Mouse (Mus musculus): ENCODE data around the gene Prss33. TPM values are rescaled to one million over a fixed set of nuclear protein-coding genes. Genes with fewer than 3 reads are reported as not detected.

Prss33 gene
- polyA plus RNA-seq, 1 experiment from 2014 or later, result not detected

GRCm38 (mm10) chr17:23829064-23829619 is 6.7 kb downstream of the Prss33 start, which contains the start of gene Elob:
TSS of gene Elob (minus strand) at chr17:23829136.
- H3K9ac ChIP-seq (replicated peaks; ENCODE audit: low read depth, low read length), result peak within 1 kb of the TSS; percentile 76
- H3K9me3 ChIP-seq (ENCODE audit: control insufficient read depth, low read length), result no peaks in the 10 kb centered on the region
- 1% methylated on average over 20 of the region's 42 CpGs for WGBS
- H3K27me3 ChIP-seq (replicated peaks; ENCODE audit: control insufficient read depth, insufficient read depth, low read length), result peaks cover 7% of the 10 kb centered on the region
- peak within 1 kb of the TSS; percentile 80 for H3K4me3 ChIP-seq (replicated peaks; ENCODE audit: low read length)
- ATAC-seq, result peak; percentile 96
- H3K36me3 ChIP-seq (ENCODE audit: control insufficient read depth, insufficient read depth), result peaks cover 7% of the 10 kb centered on the region; the same call in 1 of the 2 replicates
- H3K4me1 ChIP-seq (replicated peaks; ENCODE audit: control insufficient read depth, insufficient read depth, low read length), result peaks cover 18% of the 10 kb centered on the region
- peak within 1 kb of the TSS; percentile 98 for H3K27ac ChIP-seq (ENCODE audit: low read length)
- H3K4me2 ChIP-seq (ENCODE audit: low read length), result peak within 1 kb of the TSS; percentile 79

- peaks cover 18% of the 10 kb centered on the region for H3K4me1 ChIP-seq (replicated peaks; ENCODE audit: control insufficient read depth, insufficient read depth, low read length)
- peak overlapping the region; percentile 79 for H3K4me2 ChIP-seq (ENCODE audit: low read length)
- H3K9me3 ChIP-seq (ENCODE audit: control insufficient read depth, low read length), result no peaks in the 10 kb centered on the region
- WGBS, result under 1% methylated on average over 43 of the region's 47 CpGs
- peak overlapping the region; percentile 76 for H3K9ac ChIP-seq (replicated peaks; ENCODE audit: low read depth, low read length)
- peak overlapping the region; percentile 77 for H3K27ac ChIP-seq (ENCODE audit: low read length)
- peaks cover 7% of the 10 kb centered on the region for H3K27me3 ChIP-seq (replicated peaks; ENCODE audit: control insufficient read depth, insufficient read depth, low read length)
- peak; percentile 74 for ATAC-seq
- peak overlapping the region; percentile 80 for H3K4me3 ChIP-seq (replicated peaks; ENCODE audit: low read length)
- H3K36me3 ChIP-seq (ENCODE audit: control insufficient read depth, insufficient read depth), result peaks cover 10% of the 10 kb centered on the region
Observed at GRCm38 (mm10) chr17:23828271-23829001, 7.4 kb downstream of the Prss33 start.

- ATAC-seq, result no peak
- Histone ChIP-seq H3K4me1 (replicated peaks; ENCODE audit: control insufficient read depth, insufficient read depth, low read length) (peaks cover 18% of the 10 kb centered on the region), H3K4me2 (ENCODE audit: low read length) (no peak overlapping the region), H3K4me3 (replicated peaks; ENCODE audit: low read length) (no peak overlapping the region), H3K9me3 (ENCODE audit: control insufficient read depth, low read length) (no peaks in the 10 kb centered on the region), H3K27ac (ENCODE audit: low read length) (no peak overlapping the region), H3K36me3 (ENCODE audit: control insufficient read depth, insufficient read depth) (peaks cover 19% of the 10 kb centered on the region), H3K27me3 (replicated peaks; ENCODE audit: control insufficient read depth, insufficient read depth, low read length) (peaks cover under 1% of the 10 kb centered on the region), H3K9ac (replicated peaks; ENCODE audit: low read depth, low read length) (no peak overlapping the region)
- 86% methylated on average over 4 of the region's 4 CpGs for WGBS
Observed at GRCm38 (mm10) chr17:23825591-23825990, 10.3 kb downstream of the Prss33 start.

DNA sequence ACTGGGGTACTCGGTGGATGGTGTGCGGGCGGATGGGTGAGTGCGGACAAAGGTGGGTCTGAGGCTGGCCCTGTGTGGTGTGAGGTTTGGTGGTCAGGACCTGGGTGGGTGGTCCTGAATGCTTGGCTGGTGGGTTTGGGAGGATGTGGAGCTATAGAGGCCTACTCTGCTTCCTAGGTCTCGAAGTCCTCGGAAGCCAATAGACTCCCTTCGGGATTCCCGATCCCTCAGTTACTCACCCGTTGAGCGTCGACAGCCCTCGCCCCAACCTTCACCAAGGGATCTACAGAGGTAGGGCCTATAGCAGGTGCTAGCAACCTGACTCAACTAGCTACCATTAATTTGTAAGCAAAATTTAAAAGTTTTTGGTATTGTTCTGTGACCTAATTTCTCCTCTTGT is 12.2 kb downstream of the Prss33 start:
- Histone ChIP-seq H3K4me2 (ENCODE audit: low read length) (no peak overlapping the region), H3K36me3 (ENCODE audit: control insufficient read depth, insufficient read depth) (peaks cover 38% of the 10 kb centered on the region), H3K9me3 (ENCODE audit: control insufficient read depth, low read length) (peaks cover 16% of the 10 kb centered on the region), H3K4me3 (replicated peaks; ENCODE audit: low read length) (no peak overlapping the region), H3K27ac (ENCODE audit: low read length) (no peak overlapping the region), H3K27me3 (replicated peaks; ENCODE audit: control insufficient read depth, insufficient read depth, low read length) (no peaks in the 10 kb centered on the region), H3K9ac (replicated peaks; ENCODE audit: low read depth, low read length) (no peak overlapping the region), H3K4me1 (replicated peaks; ENCODE audit: control insufficient read depth, insufficient read depth, low read length) (peaks cover 14% of the 10 kb centered on the region)
- ATAC-seq, result no peak; the same call in 1 of the 2 replicates
- whole genome bisulfite sequencing, result 93% methylated on average over 12 of the region's 12 CpGs

GRCm38 (mm10) chr17:23823018-23823417 is 12.8 kb downstream of the Prss33 start:
- WGBS, result 85% methylated on average over 16 of the region's 16 CpGs
- peaks cover 11% of the 10 kb centered on the region for H3K4me1 ChIP-seq (replicated peaks; ENCODE audit: control insufficient read depth, insufficient read depth, low read length)
- peak; percentile 13; the same call in 1 of the 2 replicates for ATAC-seq

DNA sequence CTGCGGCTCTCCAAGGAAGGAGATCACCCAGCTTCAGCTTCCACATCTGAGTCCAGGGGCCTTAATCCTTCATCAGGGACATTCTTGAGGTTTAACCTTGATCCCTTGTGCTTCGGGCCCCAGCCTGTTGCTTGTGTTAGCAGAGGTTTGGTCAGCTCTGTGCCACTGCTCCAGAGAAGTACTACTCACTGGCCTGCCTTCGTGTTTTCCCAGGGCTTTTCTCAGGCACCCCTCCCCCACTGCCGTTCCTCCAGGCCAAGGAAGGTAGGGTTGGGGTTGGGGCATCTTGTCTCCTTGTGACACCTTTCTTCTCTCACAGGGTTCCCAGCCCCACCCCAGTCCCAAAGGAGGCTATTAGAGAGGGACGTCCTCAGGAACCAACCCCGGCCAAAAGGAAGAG is 13.8 kb downstream of the Prss33 start:
- Histone ChIP-seq H3K4me2 (ENCODE audit: low read length) (no peak overlapping the region), H3K27ac (ENCODE audit: low read length) (no peak overlapping the region), H3K9me3 (ENCODE audit: control insufficient read depth, low read length) (peaks cover 22% of the 10 kb centered on the region), H3K4me3 (replicated peaks; ENCODE audit: low read length) (no peak overlapping the region), H3K27me3 (replicated peaks; ENCODE audit: control insufficient read depth, insufficient read depth, low read length) (no peaks in the 10 kb centered on the region), H3K36me3 (ENCODE audit: control insufficient read depth, insufficient read depth) (peaks cover 54% of the 10 kb centered on the region), H3K9ac (replicated peaks; ENCODE audit: low read depth, low read length) (no peak overlapping the region), H3K4me1 (replicated peaks; ENCODE audit: control insufficient read depth, insufficient read depth, low read length) (peaks cover 2% of the 10 kb centered on the region; the same call in 1 of the 2 replicates)
- WGBS, result 81% methylated on average over 6 of the region's 6 CpGs
- no peak for ATAC-seq

More at GRCm38 (mm10) chr17:23823018-23823417, 12.8 kb downstream of the Prss33 start:
- Histone ChIP-seq H3K27me3 (replicated peaks; ENCODE audit: control insufficient read depth, insufficient read depth, low read length) (no peaks in the 10 kb centered on the region), H3K4me2 (ENCODE audit: low read length) (no peak overlapping the region), H3K9ac (replicated peaks; ENCODE audit: low read depth, low read length) (no peak overlapping the region), H3K4me3 (replicated peaks; ENCODE audit: low read length) (no peak overlapping the region), H3K36me3 (ENCODE audit: control insufficient read depth, insufficient read depth) (peaks cover 44% of the 10 kb centered on the region), H3K27ac (ENCODE audit: low read length) (no peak overlapping the region), H3K9me3 (ENCODE audit: control insufficient read depth, low read length) (peaks cover 21% of the 10 kb centered on the region)

DNA sequence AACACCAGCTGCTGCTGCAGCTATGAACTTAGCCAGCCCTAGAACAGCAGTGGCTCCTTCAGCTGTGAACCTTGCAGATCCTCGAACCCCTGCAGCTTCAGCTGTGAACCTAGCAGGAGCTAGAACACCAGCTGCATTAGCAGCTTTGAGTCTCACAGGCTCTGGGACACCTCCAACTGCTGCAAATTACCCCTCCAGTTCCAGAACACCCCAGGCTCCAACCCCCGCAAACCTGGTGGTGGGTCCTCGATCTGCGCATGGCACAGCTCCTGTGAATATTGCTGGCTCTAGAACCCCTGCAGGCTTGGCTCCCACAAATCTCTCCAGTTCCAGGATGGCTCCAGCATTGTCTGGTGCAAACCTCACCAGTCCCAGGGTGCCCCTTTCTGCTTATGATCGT is 15.1 kb downstream of the Prss33 start:
- Histone ChIP-seq H3K9me3 (ENCODE audit: control insufficient read depth, low read length) (peaks cover 22% of the 10 kb centered on the region), H3K36me3 (ENCODE audit: control insufficient read depth, insufficient read depth) (peaks cover 61% of the 10 kb centered on the region), H3K27ac (ENCODE audit: low read length) (no peak overlapping the region), H3K4me3 (replicated peaks; ENCODE audit: low read length) (no peak overlapping the region), H3K9ac (replicated peaks; ENCODE audit: low read depth, low read length) (no peak overlapping the region), H3K27me3 (replicated peaks; ENCODE audit: control insufficient read depth, insufficient read depth, low read length) (no peaks in the 10 kb centered on the region), H3K4me1 (replicated peaks; ENCODE audit: control insufficient read depth, insufficient read depth, low read length) (no peaks in the 10 kb centered on the region), H3K4me2 (ENCODE audit: low read length) (no peak overlapping the region)
- no peak for ATAC-seq
- 95% methylated on average over 5 of the region's 5 CpGs for WGBS

- Histone ChIP-seq H3K36me3 (ENCODE audit: control insufficient read depth, insufficient read depth) (peaks cover 73% of the 10 kb centered on the region), H3K27me3 (replicated peaks; ENCODE audit: control insufficient read depth, insufficient read depth, low read length) (no peaks in the 10 kb centered on the region), H3K4me2 (ENCODE audit: low read length) (no peak overlapping the region), H3K4me3 (replicated peaks; ENCODE audit: low read length) (no peak overlapping the region), H3K4me1 (replicated peaks; ENCODE audit: control insufficient read depth, insufficient read depth, low read length) (no peaks in the 10 kb centered on the region), H3K9ac (replicated peaks; ENCODE audit: low read depth, low read length) (no peak overlapping the region), H3K27ac (ENCODE audit: low read length) (no peak overlapping the region), H3K9me3 (ENCODE audit: control insufficient read depth, low read length) (peaks cover 25% of the 10 kb centered on the region)
- WGBS, result 99% methylated on average over 25 of the region's 25 CpGs
- ATAC-seq, result no peak
Observed at GRCm38 (mm10) chr17:23819235-23819634, 16.6 kb downstream of the Prss33 start.

- no peak overlapping the region for H3K4me2 ChIP-seq (ENCODE audit: low read length)
- no peaks in the 10 kb centered on the region for H3K4me1 ChIP-seq (replicated peaks; ENCODE audit: control insufficient read depth, insufficient read depth, low read length)
- peaks cover 76% of the 10 kb centered on the region for H3K36me3 ChIP-seq (ENCODE audit: control insufficient read depth, insufficient read depth)
- peaks cover 25% of the 10 kb centered on the region for H3K9me3 ChIP-seq (ENCODE audit: control insufficient read depth, low read length)
- 98% methylated on average over 8 of the region's 8 CpGs for WGBS
- no peak overlapping the region for H3K27ac ChIP-seq (ENCODE audit: low read length)
- no peaks in the 10 kb centered on the region for H3K27me3 ChIP-seq (replicated peaks; ENCODE audit: control insufficient read depth, insufficient read depth, low read length)
- no peak overlapping the region for H3K4me3 ChIP-seq (replicated peaks; ENCODE audit: low read length)
- no peak for ATAC-seq
- H3K9ac ChIP-seq (replicated peaks; ENCODE audit: low read depth, low read length), result no peak overlapping the region
Observed at GRCm38 (mm10) chr17:23818579-23818978, 17.3 kb downstream of the Prss33 start.

Data from forebrain, embryonic 16.5 days (tissue).